Mouse (Mus musculus): ENCODE measurements at regions not wholly inside any gene's neighbourhood (a gene's known extent, or its start where the extent isn't known, plus 50 kb on each side); places are given as distances from the start of the nearest gene placed in this dataset.

DNA sequence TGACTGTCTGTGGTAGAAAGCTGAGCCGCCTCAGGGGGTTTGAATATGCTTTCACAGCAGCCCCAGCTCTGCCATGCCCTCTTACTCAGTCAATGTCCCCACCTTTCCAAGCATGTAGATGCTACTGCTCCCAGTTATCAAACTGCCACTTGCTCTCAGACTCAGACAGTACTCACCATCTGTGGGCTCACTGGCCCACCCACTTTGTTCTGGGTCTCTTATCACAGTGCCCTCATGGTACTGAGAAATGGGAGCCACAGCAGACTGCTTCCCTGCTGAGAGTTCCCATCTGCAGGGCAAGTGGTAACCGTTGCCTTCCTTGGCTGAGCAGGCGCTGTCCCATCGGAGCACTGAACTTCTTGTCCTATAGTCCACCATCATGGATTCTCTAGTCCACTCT lies 286.6 kb downstream of the Gm11011 start:
- no peak for TF ChIP-seq CTCF (IDR thresholded peaks at IDR 0.05; ENCODE audit: low read depth)
- Histone ChIP-seq H3K36me3 (ENCODE audit: insufficient read depth) (no peaks in the 10 kb centered on the region), H3K27ac (ENCODE audit: low read depth) (no peak overlapping the region), H3K27me3 (ENCODE audit: insufficient read depth, low read length) (no peaks in the 10 kb centered on the region), H3K4me3 (ENCODE audit: low read depth, low read length) (no peak overlapping the region), H3K4me2 (no peak overlapping the region), H3K4me1 (ENCODE audit: insufficient read depth) (no peaks in the 10 kb centered on the region; the same call in 1 of the 2 replicates), H3K9me3 (ENCODE audit: low read depth, low read length) (no peaks in the 10 kb centered on the region), H3K9ac (no peak overlapping the region)
- 74% methylated on average over 4 of the region's 4 CpGs for WGBS
- ATAC-seq (ENCODE audit: insufficient read depth) (no peak), DNase-seq (no peak)

DNA sequence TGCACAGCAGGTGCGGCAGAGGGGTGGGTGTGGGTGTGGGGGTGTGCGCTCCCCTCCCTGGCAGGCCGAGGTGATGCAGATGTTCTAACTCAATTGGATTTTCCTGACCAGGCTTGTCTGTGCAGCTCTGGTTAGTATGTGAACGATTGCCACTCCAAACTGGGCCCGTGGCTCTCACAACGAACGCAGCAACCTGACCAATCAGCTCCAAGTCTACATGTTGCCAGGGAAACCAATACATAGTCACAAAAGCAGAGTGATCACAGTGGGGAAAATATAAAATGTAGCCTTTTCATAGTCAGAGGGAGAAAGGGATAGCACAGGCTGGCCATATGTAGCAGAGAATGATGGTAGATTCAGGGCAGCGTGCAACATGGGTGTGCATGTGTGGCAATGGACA lies 287.1 kb downstream of the Gm11011 start:
- no peak for ATAC-seq (ENCODE audit: insufficient read depth)
- no peaks in the 10 kb centered on the region for H3K9me3 ChIP-seq (ENCODE audit: low read depth, low read length)
- WGBS = 69% methylated on average over 8 of the region's 8 CpGs

DNA sequence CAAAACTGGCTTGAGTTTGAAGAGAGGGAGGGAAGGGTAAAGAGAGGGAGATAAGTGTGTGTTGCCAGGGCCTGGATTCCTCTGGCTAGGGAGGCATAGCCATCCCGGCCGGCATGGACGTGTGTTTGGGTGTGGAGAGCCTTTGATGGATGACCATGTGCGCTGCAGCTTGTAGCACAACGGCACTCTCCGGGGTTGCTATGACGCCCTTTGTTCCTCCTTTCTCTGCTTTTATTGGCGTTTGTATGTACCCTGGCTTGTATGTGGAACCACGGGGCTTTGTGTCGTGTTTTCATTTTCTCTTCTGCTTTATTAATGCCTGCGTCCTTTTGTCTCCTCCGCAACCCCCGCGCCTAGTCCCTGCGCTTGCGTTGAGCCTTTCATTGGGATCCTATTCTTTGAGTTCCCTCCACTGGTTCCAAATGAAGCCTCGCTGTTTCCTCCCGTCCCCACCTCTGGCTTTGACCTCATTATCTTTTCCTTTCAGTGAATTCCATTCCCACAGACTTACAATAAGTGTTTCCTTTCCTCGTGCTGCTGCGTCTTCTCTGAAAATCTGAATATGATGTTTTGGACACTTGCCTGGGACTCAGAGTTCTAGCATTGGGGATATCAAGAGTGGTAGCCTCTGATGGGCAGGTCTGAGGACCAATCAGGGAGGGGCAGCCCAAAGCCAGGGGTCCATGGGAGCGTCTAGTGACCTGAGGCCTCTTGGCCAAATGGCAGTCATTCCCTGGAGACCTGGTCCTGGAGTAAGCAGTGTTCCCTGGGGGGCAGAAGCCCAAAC lies 289.5 kb downstream of the Gm11011 start:
- no peaks in the 10 kb centered on the region for H3K27me3 ChIP-seq (ENCODE audit: insufficient read depth, low read length)
- no peaks in the 10 kb centered on the region for H3K9me3 ChIP-seq (ENCODE audit: low read depth, low read length)
- H3K9ac ChIP-seq = peak overlapping the region; percentile 1; the same call in 1 of the 2 replicates
- peak overlapping the region; percentile 2; the same call in 1 of the 2 replicates for H3K27ac ChIP-seq (ENCODE audit: low read depth)
- H3K4me1 ChIP-seq (ENCODE audit: insufficient read depth) = no peaks in the 10 kb centered on the region; the same call in 1 of the 2 replicates
- H3K4me3 ChIP-seq (ENCODE audit: low read depth, low read length) = peak overlapping the region; percentile 10; the same call in 1 of the 2 replicates
- WGBS = 26% methylated on average over 21 of the region's 21 CpGs
- ATAC-seq (ENCODE audit: insufficient read depth) (peak; percentile 88), DNase-seq (peak; percentile 76)
- H3K36me3 ChIP-seq (ENCODE audit: insufficient read depth) = no peaks in the 10 kb centered on the region
- H3K4me2 ChIP-seq = peak overlapping the region; percentile 52
- no peak for TF ChIP-seq CTCF (IDR thresholded peaks at IDR 0.05; ENCODE audit: low read depth)

More for the DNA sequence above, 287.1 kb downstream of the Gm11011 start:
- Histone ChIP-seq H3K27ac (ENCODE audit: low read depth) (no peak overlapping the region), H3K4me3 (ENCODE audit: low read depth, low read length) (no peak overlapping the region), H3K4me2 (no peak overlapping the region), H3K4me1 (ENCODE audit: insufficient read depth) (no peaks in the 10 kb centered on the region; the same call in 1 of the 2 replicates), H3K36me3 (ENCODE audit: insufficient read depth) (no peaks in the 10 kb centered on the region), H3K9ac (no peak overlapping the region), H3K27me3 (ENCODE audit: insufficient read depth, low read length) (no peaks in the 10 kb centered on the region)
- no peak for TF ChIP-seq CTCF (IDR thresholded peaks at IDR 0.05; ENCODE audit: low read depth)
- DNase-seq = no peak

DNA sequence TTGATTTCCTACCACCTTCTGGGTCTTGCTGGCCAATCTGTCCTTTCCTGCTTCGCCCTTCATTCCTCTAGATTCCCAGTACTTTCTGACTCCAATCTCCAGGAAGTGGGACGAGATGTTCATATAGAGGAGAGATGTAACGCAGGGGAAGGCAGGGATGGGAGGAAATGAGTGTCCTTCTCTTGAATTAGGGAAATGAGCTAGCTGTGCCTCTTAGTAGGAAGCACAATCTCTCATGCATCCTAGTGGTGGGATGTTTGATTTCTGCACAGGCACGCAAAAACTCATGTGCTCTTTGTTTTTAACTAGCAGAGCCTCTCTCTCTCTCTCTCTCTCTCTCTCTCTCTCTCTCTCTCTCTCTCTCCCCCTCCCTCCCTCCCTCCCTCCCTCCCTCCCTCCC lies 290.3 kb downstream of the Gm11011 start:
- Histone ChIP-seq H3K9ac (no peak overlapping the region), H3K4me2 (no peak overlapping the region), H3K4me1 (ENCODE audit: insufficient read depth) (no peaks in the 10 kb centered on the region; the same call in 1 of the 2 replicates), H3K27me3 (ENCODE audit: insufficient read depth, low read length) (no peaks in the 10 kb centered on the region), H3K9me3 (ENCODE audit: low read depth, low read length) (no peaks in the 10 kb centered on the region), H3K4me3 (ENCODE audit: low read depth, low read length) (no peak overlapping the region), H3K27ac (ENCODE audit: low read depth) (no peak overlapping the region), H3K36me3 (ENCODE audit: insufficient read depth) (no peaks in the 10 kb centered on the region)
- 47% methylated on average over 4 of the region's 4 CpGs for WGBS
- DNase-seq (peak; percentile 51), ATAC-seq (ENCODE audit: insufficient read depth) (no peak)
- 0 out of 2 replicates have a peak, but pooled peaks have one; percentile 7 for TF ChIP-seq CTCF (IDR thresholded peaks at IDR 0.05; ENCODE audit: low read depth)

DNA sequence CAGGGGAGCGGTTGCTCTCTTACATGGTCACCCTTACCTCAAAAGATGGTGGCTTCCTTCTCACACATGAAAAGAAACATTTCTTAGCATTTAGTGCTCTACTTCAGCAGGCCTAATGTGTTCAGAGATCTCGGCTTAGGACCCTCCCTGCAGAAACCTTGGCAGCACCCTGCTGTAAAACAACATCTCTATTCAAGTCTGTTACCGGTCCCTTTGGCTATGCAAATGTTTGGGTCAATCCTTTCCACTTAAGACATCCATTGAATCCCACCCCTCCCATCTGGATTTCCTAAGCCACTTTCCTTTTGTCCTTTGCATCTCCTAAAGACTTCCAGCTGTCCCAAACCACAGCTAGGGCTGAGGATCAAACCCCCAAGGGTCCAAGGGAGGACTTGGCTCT lies 294.2 kb downstream of the Gm11011 start:
- ATAC-seq (ENCODE audit: insufficient read depth) = no peak
- H3K27ac ChIP-seq (ENCODE audit: low read depth) = no peak overlapping the region
- H3K4me1 ChIP-seq (ENCODE audit: insufficient read depth) = no peaks in the 10 kb centered on the region; the same call in 1 of the 2 replicates
- H3K9ac ChIP-seq = no peak overlapping the region
- no peaks in the 10 kb centered on the region for H3K9me3 ChIP-seq (ENCODE audit: low read depth, low read length)
- 64% methylated on average over 3 of the region's 3 CpGs for WGBS
- no peak overlapping the region for H3K4me2 ChIP-seq
- no peak for TF ChIP-seq CTCF (IDR thresholded peaks at IDR 0.05; ENCODE audit: low read depth)
- no peaks in the 10 kb centered on the region for H3K36me3 ChIP-seq (ENCODE audit: insufficient read depth)
- H3K4me3 ChIP-seq (ENCODE audit: low read depth, low read length) = no peak overlapping the region
- DNase-seq = no peak
- H3K27me3 ChIP-seq (ENCODE audit: insufficient read depth, low read length) = no peaks in the 10 kb centered on the region

DNA sequence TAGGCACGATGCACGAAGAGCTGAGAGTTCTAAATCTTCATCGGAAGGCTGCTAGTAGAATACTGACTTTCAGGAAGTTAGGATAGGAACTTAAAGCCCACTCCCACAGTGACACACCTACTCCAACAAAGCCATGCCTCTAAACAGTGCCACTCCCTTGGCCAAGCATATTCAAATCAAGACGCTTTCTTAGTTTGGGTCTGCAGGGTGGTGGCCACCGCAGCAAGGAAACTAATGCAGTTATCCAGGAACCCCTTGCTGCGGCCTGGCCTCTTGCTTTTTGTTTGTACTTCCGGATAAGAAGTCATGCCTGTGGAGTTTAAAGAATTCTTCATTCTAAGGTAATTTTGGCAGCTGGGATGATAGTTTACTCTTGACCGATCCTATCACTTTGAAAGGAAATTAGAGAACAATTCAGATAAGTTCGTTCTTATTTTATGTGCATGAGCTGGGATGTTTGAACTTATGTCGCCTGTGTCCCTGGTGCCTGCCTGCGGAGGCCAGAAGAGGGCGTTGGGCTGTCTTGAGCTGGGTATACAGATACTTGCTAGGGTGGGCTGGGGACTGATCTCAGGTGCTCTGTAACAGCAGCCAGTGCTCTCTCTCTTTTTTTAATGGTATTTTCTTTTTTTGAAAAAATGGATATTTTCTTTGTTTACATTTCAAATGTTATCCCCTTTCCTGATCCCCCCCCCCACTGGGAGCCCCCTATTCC lies 298.5 kb downstream of the Gm11011 start:
- DNase-seq (no peak), ATAC-seq (ENCODE audit: insufficient read depth) (no peak)
- H3K27ac ChIP-seq (ENCODE audit: low read depth) = no peak overlapping the region
- H3K9me3 ChIP-seq (ENCODE audit: low read depth, low read length) = no peaks in the 10 kb centered on the region
- no peak overlapping the region for H3K4me2 ChIP-seq
- no peak overlapping the region for H3K9ac ChIP-seq
- H3K27me3 ChIP-seq (ENCODE audit: insufficient read depth, low read length) = no peaks in the 10 kb centered on the region
- H3K36me3 ChIP-seq (ENCODE audit: insufficient read depth) = no peaks in the 10 kb centered on the region
- 80% methylated on average over 12 of the region's 12 CpGs for WGBS
- no peak for TF ChIP-seq CTCF (IDR thresholded peaks at IDR 0.05; ENCODE audit: low read depth)
- H3K4me1 ChIP-seq (ENCODE audit: insufficient read depth) = no peaks in the 10 kb centered on the region
- H3K4me3 ChIP-seq (ENCODE audit: low read depth, low read length) = no peak overlapping the region

DNA sequence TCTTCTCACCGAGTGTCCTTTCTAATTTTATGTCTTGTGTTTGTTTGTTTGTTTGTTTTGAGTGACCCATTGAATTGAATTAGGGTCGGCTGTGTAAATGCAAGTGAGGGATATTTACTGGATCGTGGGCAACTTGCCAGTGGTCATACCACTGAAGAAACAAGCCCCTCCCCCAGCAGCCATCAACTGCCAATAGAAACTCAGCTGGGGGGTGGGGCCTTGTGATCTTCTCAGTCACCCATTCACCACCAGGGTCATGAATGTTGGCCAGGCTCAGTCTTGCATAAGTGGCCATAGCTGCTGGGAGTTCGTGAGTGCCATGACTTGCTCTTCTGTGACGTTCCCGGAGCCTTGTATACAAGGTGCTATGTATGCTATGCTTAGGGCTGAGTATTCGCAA lies 300.8 kb downstream of the Gm11011 start:
- no peak overlapping the region for H3K27ac ChIP-seq (ENCODE audit: low read depth)
- 80% methylated on average over 7 of the region's 7 CpGs for WGBS
- no peaks in the 10 kb centered on the region for H3K27me3 ChIP-seq (ENCODE audit: insufficient read depth, low read length)
- no peak overlapping the region for H3K4me3 ChIP-seq (ENCODE audit: low read depth, low read length)
- no peak for TF ChIP-seq CTCF (IDR thresholded peaks at IDR 0.05; ENCODE audit: low read depth)
- H3K4me1 ChIP-seq (ENCODE audit: insufficient read depth) = no peaks in the 10 kb centered on the region
- H3K9me3 ChIP-seq (ENCODE audit: low read depth, low read length) = no peaks in the 10 kb centered on the region
- H3K9ac ChIP-seq = no peak overlapping the region
- ATAC-seq (ENCODE audit: insufficient read depth) (no peak), DNase-seq (peak; percentile 44)
- H3K4me2 ChIP-seq = no peak overlapping the region
- H3K36me3 ChIP-seq (ENCODE audit: insufficient read depth) = no peaks in the 10 kb centered on the region

Measured in lung, embryonic 14.5 days (tissue).